Mouse (Mus musculus) erythroblast, adult 5-6 weeks (primary cell): ENCODE measurements around the gene Atmin. TPM values are rescaled to one million over a fixed set of nuclear protein-coding genes. Genes with fewer than 3 reads are reported as not detected.

Source experiments
- total RNA-seq, 2 experiments: library from RNA; stranded (forward) in 1 of 2; stranded (reverse) in 1 of 2; fragments of 150-400 nt in 1 of 2; fragments of 200-764, 138-1000 nt in 1 of 2; gene quantifications; 2 replicates each; pipeline versions ENCODE4 v1.2.3 to v1.2.4; 2015 to 2017; ENCODE audit warnings: low replicate concordance in 2 of 2

The Atmin gene
- total RNA-seq, 2 experiments from 2014 or later: 3.9 to 5.0 TPM

Other genes with a start within 250 kb of the Atmin start
- 1.9 and 2.1 TPM in 2 replicates for gene Cdyl2, start 210.4 kb upstream of the Atmin start, total RNA-seq (2015; ENCODE audit: low replicate concordance)
- 2.5 and 3.6 TPM in 2 replicates for gene Cdyl2, start 210.4 kb upstream of the Atmin start, total RNA-seq (2017; ENCODE audit: low replicate concordance)
- gene Cmc2, start 21.9 kb upstream of the Atmin start, total RNA-seq (2015; ENCODE audit: low replicate concordance): 12.5 and 20.0 TPM in 2 replicates
- 26.9 and 35.7 TPM in 2 replicates for gene Cmc2, start 21.9 kb upstream of the Atmin start, total RNA-seq (2017; ENCODE audit: low replicate concordance)
- 14.2 and 14.6 TPM in 2 replicates for gene Cenpn, start 21.7 kb upstream of the Atmin start, total RNA-seq (2015; ENCODE audit: low replicate concordance)
- gene Cenpn, start 21.7 kb upstream of the Atmin start, total RNA-seq (2017; ENCODE audit: low replicate concordance): 11.0 and 11.9 TPM in 2 replicates
- not detected in 2 replicates for gene 1700030J22Rik, start 35.6 kb downstream of the Atmin start, total RNA-seq (2015; ENCODE audit: low replicate concordance)
- not detected in 2 replicates for gene 1700030J22Rik, start 35.6 kb downstream of the Atmin start, total RNA-seq (2017; ENCODE audit: low replicate concordance)
- 9.8 and 19.0 TPM in 2 replicates for gene Gcsh, start 50.1 kb downstream of the Atmin start, total RNA-seq (2015; ENCODE audit: low replicate concordance)
- 9.8 and 11.2 TPM in 2 replicates for gene Gcsh, start 50.1 kb downstream of the Atmin start, total RNA-seq (2017; ENCODE audit: low replicate concordance)
- gene Pkd1l2, start 139.1 kb downstream of the Atmin start, total RNA-seq (2015; ENCODE audit: low replicate concordance): not detected in 2 replicates
- not detected in 2 replicates for gene Pkd1l2, start 139.1 kb downstream of the Atmin start, total RNA-seq (2017; ENCODE audit: low replicate concordance)
- not detected in 2 replicates for gene Bco1, start 152.5 kb downstream of the Atmin start, total RNA-seq (2015; ENCODE audit: low replicate concordance)
- not detected in 2 replicates for gene Bco1, start 152.5 kb downstream of the Atmin start, total RNA-seq (2017; ENCODE audit: low replicate concordance)
- 18.1 and 25.9 TPM in 2 replicates for gene Gan, start 214.7 kb downstream of the Atmin start, total RNA-seq (2015; ENCODE audit: low replicate concordance)
- 29.7 and 31.4 TPM in 2 replicates for gene Gan, start 214.7 kb downstream of the Atmin start, total RNA-seq (2017; ENCODE audit: low replicate concordance)